Mouse (Mus musculus): ENCODE data around the gene Chtop. TPM values are rescaled to one million over a fixed set of nuclear protein-coding genes. Genes with fewer than 3 reads are reported as not detected.
A peak's percentile ranks its signal among the peaks of the same experiment; 100 is the strongest.

Gene Chtop
- polyA plus RNA-seq, 1 experiment from 2014 or later: 126 TPM

GRCm38 (mm10) chr3:90513796-90514590 lies 4.7 kb upstream of the Chtop start, which contains the start of the genes S100a1 and S100a13:
TSS of gene S100a1 (minus strand) at chr3:90514392.
TSS of gene S100a13 (plus strand) at chr3:90514435.
- Histone ChIP-seq H3K4me2 (replicated peaks) (peak within 1 kb of the TSS; percentile 61), H3K4me1 (replicated peaks; ENCODE audit: control insufficient read depth, insufficient read depth, low read length) (peaks cover 11% of the 10 kb centered on the region), H3K27ac (no peak within 1 kb of the TSS), H3K27me3 (ENCODE audit: control insufficient read depth, insufficient read depth, low read length) (peaks cover 28% of the 10 kb centered on the region), H3K36me3 (replicated peaks; ENCODE audit: control insufficient read depth, insufficient read depth) (no peaks in the 10 kb centered on the region), H3K9me3 (ENCODE audit: control insufficient read depth, low read length) (no peaks in the 10 kb centered on the region), H3K4me3 (replicated peaks; ENCODE audit: low read length) (peak within 1 kb of the TSS; percentile 25), H3K9ac (peak within 1 kb of the TSS; percentile 44)
- 6% methylated on average over 25 of the region's 25 CpGs for WGBS
- DNase-seq (ENCODE audit: low spot score) (no peak), ATAC-seq (ENCODE audit: low FRiP score) (peak; percentile 21; the same call in 1 of the 2 replicates)

GRCm38 (mm10) chr3:90512948-90513642 lies 3.8 kb upstream of the Chtop start:
- Histone ChIP-seq H3K4me3 (replicated peaks; ENCODE audit: low read length) (no peak overlapping the region), H3K4me1 (replicated peaks; ENCODE audit: control insufficient read depth, insufficient read depth, low read length) (peaks cover 13% of the 10 kb centered on the region), H3K27me3 (ENCODE audit: control insufficient read depth, insufficient read depth, low read length) (peaks cover 28% of the 10 kb centered on the region), H3K9me3 (ENCODE audit: control insufficient read depth, low read length) (no peaks in the 10 kb centered on the region), H3K27ac (no peak overlapping the region), H3K4me2 (replicated peaks) (no peak overlapping the region; the same call in 1 of the 2 replicates), H3K36me3 (replicated peaks; ENCODE audit: control insufficient read depth, insufficient read depth) (no peaks in the 10 kb centered on the region), H3K9ac (no peak overlapping the region)
- WGBS: 79% methylated on average over 9 of the region's 9 CpGs
- DNase-seq (ENCODE audit: low spot score) (no peak), ATAC-seq (ENCODE audit: low FRiP score) (no peak)

GRCm38 (mm10) chr3:90512276-90512675 lies 3.0 kb upstream of the Chtop start:
- H3K9ac ChIP-seq: no peak overlapping the region
- H3K4me2 ChIP-seq (replicated peaks): no peak overlapping the region
- peaks cover 21% of the 10 kb centered on the region for H3K4me1 ChIP-seq (replicated peaks; ENCODE audit: control insufficient read depth, insufficient read depth, low read length)
- peaks cover 28% of the 10 kb centered on the region for H3K27me3 ChIP-seq (ENCODE audit: control insufficient read depth, insufficient read depth, low read length)
- H3K36me3 ChIP-seq (replicated peaks; ENCODE audit: control insufficient read depth, insufficient read depth): peaks cover 5% of the 10 kb centered on the region
- DNase-seq (ENCODE audit: low spot score) (no peak), ATAC-seq (ENCODE audit: low FRiP score) (no peak)
- no peaks in the 10 kb centered on the region for H3K9me3 ChIP-seq (ENCODE audit: control insufficient read depth, low read length)
- no peak overlapping the region for H3K27ac ChIP-seq
- 86% methylated on average over 5 of the region's 5 CpGs for WGBS
- H3K4me3 ChIP-seq (replicated peaks; ENCODE audit: low read length): no peak overlapping the region

- 15% methylated on average over 2 of the region's 2 CpGs for WGBS
- ATAC-seq (ENCODE audit: low FRiP score) (peak; percentile 24; the same call in 1 of the 2 replicates), DNase-seq (ENCODE audit: low spot score) (no peak)
- peaks cover 30% of the 10 kb centered on the region for H3K36me3 ChIP-seq (replicated peaks; ENCODE audit: control insufficient read depth, insufficient read depth)
- H3K4me2 ChIP-seq (replicated peaks): peak overlapping the region; percentile 88
- H3K9me3 ChIP-seq (ENCODE audit: control insufficient read depth, low read length): no peaks in the 10 kb centered on the region
- H3K27ac ChIP-seq: peak overlapping the region; percentile 30; the same call in 1 of the 2 replicates
- peaks cover 21% of the 10 kb centered on the region for H3K4me1 ChIP-seq (replicated peaks; ENCODE audit: control insufficient read depth, insufficient read depth, low read length)
- no peak overlapping the region for H3K9ac ChIP-seq
- peak overlapping the region; percentile 90 for H3K4me3 ChIP-seq (replicated peaks; ENCODE audit: low read length)
- peaks cover 22% of the 10 kb centered on the region for H3K27me3 ChIP-seq (ENCODE audit: control insufficient read depth, insufficient read depth, low read length)
Observed at GRCm38 (mm10) chr3:90509747-90510123, 437 bp upstream of the Chtop start.

- DNase-seq (ENCODE audit: low spot score): no peak
- H3K36me3 ChIP-seq (replicated peaks; ENCODE audit: control insufficient read depth, insufficient read depth): peaks cover 43% of the 10 kb centered on the region
- peak overlapping the region; percentile 88 for H3K4me2 ChIP-seq (replicated peaks)
- H3K4me1 ChIP-seq (replicated peaks; ENCODE audit: control insufficient read depth, insufficient read depth, low read length): peaks cover 21% of the 10 kb centered on the region
- peak overlapping the region; percentile 91 for H3K9ac ChIP-seq
- 3% methylated on average over 20 of the region's 20 CpGs for WGBS
- no peaks in the 10 kb centered on the region for H3K9me3 ChIP-seq (ENCODE audit: control insufficient read depth, low read length)
- H3K27me3 ChIP-seq (ENCODE audit: control insufficient read depth, insufficient read depth, low read length): peaks cover 9% of the 10 kb centered on the region; the same call in 1 of the 2 replicates
- peak overlapping the region; percentile 90 for H3K4me3 ChIP-seq (replicated peaks; ENCODE audit: low read length)
- no peak; the same call in 1 of the 2 replicates for ATAC-seq (ENCODE audit: low FRiP score)
- peak overlapping the region; percentile 93 for H3K27ac ChIP-seq
Observed at GRCm38 (mm10) chr3:90508287-90508949, 880 bp downstream of the Chtop start.

GRCm38 (mm10) chr3:90506362-90506761 lies 2.9 kb downstream of the Chtop start:
- WGBS: 93% methylated on average over 3 of the region's 3 CpGs
- peaks cover 21% of the 10 kb centered on the region for H3K4me1 ChIP-seq (replicated peaks; ENCODE audit: control insufficient read depth, insufficient read depth, low read length)

GRCm38 (mm10) chr3:90505216-90505615 lies 4.1 kb downstream of the Chtop start:
- ATAC-seq (ENCODE audit: low FRiP score): no peak

More at GRCm38 (mm10) chr3:90506362-90506761, 2.9 kb downstream of the Chtop start:
- DNase-seq (ENCODE audit: low spot score) (no peak), ATAC-seq (ENCODE audit: low FRiP score) (no peak)
- no peaks in the 10 kb centered on the region for H3K27me3 ChIP-seq (ENCODE audit: control insufficient read depth, insufficient read depth, low read length)
- H3K9ac ChIP-seq: no peak overlapping the region
- H3K27ac ChIP-seq: no peak overlapping the region
- no peak overlapping the region for H3K4me3 ChIP-seq (replicated peaks; ENCODE audit: low read length)
- H3K36me3 ChIP-seq (replicated peaks; ENCODE audit: control insufficient read depth, insufficient read depth): peaks cover 64% of the 10 kb centered on the region
- H3K4me2 ChIP-seq (replicated peaks): no peak overlapping the region
- H3K9me3 ChIP-seq (ENCODE audit: control insufficient read depth, low read length): no peaks in the 10 kb centered on the region

GRCm38 (mm10) chr3:90503444-90503843 lies 5.9 kb downstream of the Chtop start:
- DNase-seq (ENCODE audit: low spot score): no peak
- peaks cover 91% of the 10 kb centered on the region for H3K36me3 ChIP-seq (replicated peaks; ENCODE audit: control insufficient read depth, insufficient read depth)
- H3K9ac ChIP-seq: no peak overlapping the region
- no peak for ATAC-seq (ENCODE audit: low FRiP score)
- H3K4me2 ChIP-seq (replicated peaks): no peak overlapping the region
- H3K4me3 ChIP-seq (replicated peaks; ENCODE audit: low read length): no peak overlapping the region
- peaks cover 21% of the 10 kb centered on the region for H3K4me1 ChIP-seq (replicated peaks; ENCODE audit: control insufficient read depth, insufficient read depth, low read length)
- H3K27ac ChIP-seq: no peak overlapping the region
- 86% methylated on average over 4 of the region's 4 CpGs for WGBS
- H3K9me3 ChIP-seq (ENCODE audit: control insufficient read depth, low read length): no peaks in the 10 kb centered on the region
- H3K27me3 ChIP-seq (ENCODE audit: control insufficient read depth, insufficient read depth, low read length): no peaks in the 10 kb centered on the region

More at GRCm38 (mm10) chr3:90505216-90505615, 4.1 kb downstream of the Chtop start:
- Histone ChIP-seq H3K27ac (no peak overlapping the region), H3K4me3 (replicated peaks; ENCODE audit: low read length) (no peak overlapping the region), H3K9me3 (ENCODE audit: control insufficient read depth, low read length) (no peaks in the 10 kb centered on the region), H3K36me3 (replicated peaks; ENCODE audit: control insufficient read depth, insufficient read depth) (peaks cover 73% of the 10 kb centered on the region), H3K4me2 (replicated peaks) (no peak overlapping the region), H3K4me1 (replicated peaks; ENCODE audit: control insufficient read depth, insufficient read depth, low read length) (peaks cover 21% of the 10 kb centered on the region), H3K27me3 (ENCODE audit: control insufficient read depth, insufficient read depth, low read length) (no peaks in the 10 kb centered on the region), H3K9ac (no peak overlapping the region)
- 97% methylated on average over 5 of the region's 5 CpGs for WGBS
- DNase-seq (ENCODE audit: low spot score): no peak

GRCm38 (mm10) chr3:90497597-90497996 lies 11.7 kb downstream of the Chtop start:
- H3K27me3 ChIP-seq (ENCODE audit: control insufficient read depth, insufficient read depth, low read length): no peaks in the 10 kb centered on the region
- ATAC-seq (ENCODE audit: low FRiP score) (no peak), DNase-seq (ENCODE audit: low spot score) (peak; percentile 21)
- H3K9ac ChIP-seq: no peak overlapping the region
- H3K9me3 ChIP-seq (ENCODE audit: control insufficient read depth, low read length): no peaks in the 10 kb centered on the region
- no peak overlapping the region for H3K4me2 ChIP-seq (replicated peaks)
- no peak overlapping the region for H3K27ac ChIP-seq
- no peaks in the 10 kb centered on the region for H3K4me1 ChIP-seq (replicated peaks; ENCODE audit: control insufficient read depth, insufficient read depth, low read length)
- peaks cover 70% of the 10 kb centered on the region for H3K36me3 ChIP-seq (replicated peaks; ENCODE audit: control insufficient read depth, insufficient read depth)
- H3K4me3 ChIP-seq (replicated peaks; ENCODE audit: low read length): no peak overlapping the region

Data from hindbrain, embryonic 14.5 days (tissue).